Mouse (Mus musculus): ENCODE measurements around the gene Caly.

Caly gene

GRCm38 (mm10) chr7:140081408-140082241, 723 bp downstream of the Caly start:
- no peak for DNase-seq

GRCm38 (mm10) chr7:140080503-140081156, 1.7 kb downstream of the Caly start:
- DNase-seq = peak; percentile 53

GRCm38 (mm10) chr7:140078711-140079110, 3.6 kb downstream of the Caly start:
- peak; percentile 58 for DNase-seq

- no peak for DNase-seq
Measured at GRCm38 (mm10) chr7:140077698-140078097, 4.7 kb downstream of the Caly start.

- no peak for DNase-seq
Measured at GRCm38 (mm10) chr7:140070042-140070711, 12.2 kb downstream of the Caly start.

GRCm38 (mm10) chr7:140067397-140067796, 15.0 kb downstream of the Caly start:
- no peak for DNase-seq

GRCm38 (mm10) chr7:140063092-140063491, 19.3 kb downstream of the Caly start:
- peak; percentile 71 for DNase-seq

GRCm38 (mm10) chr7:140062307-140062706, 20.0 kb downstream of the Caly start:
- DNase-seq = no peak

- DNase-seq = no peak
Measured at GRCm38 (mm10) chr7:140061832-140062130, 20.6 kb downstream of the Caly start.

- no peak for DNase-seq
Measured at GRCm38 (mm10) chr7:140060936-140061831, 21.2 kb downstream of the Caly start.

- DNase-seq = no peak
Measured at GRCm38 (mm10) chr7:140059601-140060000, 22.7 kb downstream of the Caly start.

- DNase-seq = no peak
Measured at GRCm38 (mm10) chr7:140058528-140058927, 23.8 kb downstream of the Caly start.

- no peak for DNase-seq
Measured at GRCm38 (mm10) chr7:140057413-140058407, 24.6 kb downstream of the Caly start.

GRCm38 (mm10) chr7:140054124-140054523, 28.2 kb downstream of the Caly start:
- no peak for DNase-seq

GRCm38 (mm10) chr7:140049115-140049689, 33.1 kb downstream of the Caly start:
- peak; percentile 33 for DNase-seq

- DNase-seq = no peak
Measured at GRCm38 (mm10) chr7:140048361-140049114, 33.8 kb downstream of the Caly start, which contains the start of gene Msx3. Msx3 (minus strand) TSS chr7:140049089.

GRCm38 (mm10) chr7:140047811-140048311, 34.5 kb downstream of the Caly start:
- peak; percentile 7 for DNase-seq

GRCm38 (mm10) chr7:140045546-140045945, 36.8 kb downstream of the Caly start:
- DNase-seq = no peak

GRCm38 (mm10) chr7:140042728-140043127, 39.6 kb downstream of the Caly start:
- no peak for DNase-seq

GRCm38 (mm10) chr7:140037171-140037555, 45.2 kb downstream of the Caly start:
- no peak for DNase-seq
